Mouse (Mus musculus): Measurements from ENCODE around the gene Gcc1.

DNA sequence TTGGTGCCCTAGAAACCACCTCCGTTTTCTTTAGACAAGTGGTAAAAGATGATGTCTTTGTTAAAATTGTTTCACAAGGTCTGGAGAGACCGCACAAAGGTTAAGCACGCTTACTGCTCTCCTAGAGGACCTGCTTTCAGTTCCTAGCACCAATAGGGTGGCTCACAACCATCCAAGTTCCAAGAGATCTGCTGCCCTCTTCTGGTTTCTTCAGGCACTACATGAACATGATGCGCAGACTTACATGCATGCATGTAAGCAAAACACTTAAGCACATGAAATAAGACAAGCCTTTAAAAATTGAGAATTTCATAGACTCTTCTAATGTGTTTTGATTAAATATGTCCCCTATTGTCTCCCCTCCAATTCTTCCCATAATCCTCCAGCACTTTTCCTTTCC, 28.4 kb downstream of the Gcc1 start:
- TF ChIP-seq CTCF (IDR thresholded peaks at IDR 0.05; ENCODE audit: control insufficient read depth, insufficient read depth, low read length) (no peak), POLR2A (IDR thresholded peaks at IDR 0.05; ENCODE audit: borderline replicate concordance, control insufficient read depth, low read depth, low read length) (no peak)

Measured in bone marrow, adult 2 months (tissue).